Mouse (Mus musculus): ENCODE measurements around the gene Tmem212. TPM values are rescaled to one million over a fixed set of nuclear protein-coding genes. Genes with fewer than 3 reads are reported as not detected.
A peak's percentile ranks its signal among the peaks of the same experiment; 100 is the strongest.

Tmem212 gene
- polyA plus RNA-seq, 1 experiment from 2014 or later = not detected

DNA sequence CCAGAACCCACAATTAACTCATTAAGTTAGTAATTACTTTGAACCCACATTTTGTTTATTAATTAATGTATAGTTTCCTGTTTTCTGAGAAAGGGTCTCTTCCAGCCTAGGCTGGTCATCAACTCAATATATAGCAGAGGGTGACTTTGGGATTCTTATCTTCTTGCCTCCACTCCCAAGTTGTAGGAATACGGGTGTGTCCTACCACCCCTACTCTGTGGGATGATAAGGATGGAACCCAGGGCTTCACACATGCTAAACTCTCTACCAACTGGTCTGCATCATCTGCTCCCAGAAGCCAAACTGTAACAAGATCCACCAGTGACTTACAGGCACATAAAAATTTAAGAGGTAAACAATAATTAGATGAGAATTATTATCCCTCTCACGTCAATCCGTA lies 27.9 kb upstream of the Tmem212 start:
- Histone ChIP-seq H3K27me3 (replicated peaks) (no peaks in the 10 kb centered on the region), H3K9ac (no peak overlapping the region), H3K4me3 (no peak overlapping the region), H3K36me3 (0 out of 2 replicates have a peak, but pooled peaks cover 2% of the 10 kb centered on the region), H3K4me1 (replicated peaks) (no peaks in the 10 kb centered on the region), H3K27ac (ENCODE audit: poor library complexity, severe bottlenecking) (no peak overlapping the region), H3K9me3 (replicated peaks) (peaks cover 13% of the 10 kb centered on the region), H3K4me2 (no peak overlapping the region)
- WGBS = 71% methylated on average over 3 of the region's 3 CpGs
- no peak for ATAC-seq (ENCODE audit: insufficient number of reproducible peaks, low FRiP score)

DNA sequence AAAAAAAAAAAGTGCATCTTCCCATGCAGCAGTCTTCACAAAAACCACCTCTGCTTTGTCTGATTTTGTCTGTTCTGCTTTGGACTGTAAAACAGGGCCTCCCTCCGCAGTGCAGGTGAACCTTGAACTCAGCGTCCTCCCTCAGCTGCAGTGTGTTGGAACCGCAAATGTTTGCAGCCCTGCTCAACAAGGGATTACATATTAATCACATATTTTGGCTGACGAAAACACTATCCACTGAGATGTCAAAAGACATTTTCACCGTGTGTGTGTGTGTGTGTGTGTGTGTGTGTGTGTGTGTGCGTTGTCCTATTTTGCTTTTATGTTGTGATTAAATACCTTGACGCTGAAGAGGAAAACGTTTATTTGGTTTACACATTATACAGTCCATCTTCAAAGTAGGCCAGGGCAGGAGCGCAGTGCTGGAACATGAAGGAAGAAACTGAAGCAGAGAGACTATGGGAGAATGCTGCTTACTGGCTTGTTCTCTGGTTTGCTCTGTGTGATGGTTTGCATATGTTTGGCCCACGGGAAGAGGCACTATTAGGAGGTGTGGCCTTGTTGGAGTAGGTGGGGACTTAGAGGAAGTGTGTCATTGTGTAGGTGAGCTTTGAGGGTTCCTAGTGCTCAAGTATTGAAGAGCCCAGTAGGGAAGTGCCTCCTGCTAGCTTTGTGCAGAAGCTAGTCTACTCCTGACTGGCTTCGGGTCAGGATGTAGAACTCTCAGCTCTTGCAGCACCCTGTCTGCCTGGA lies 25.3 kb upstream of the Tmem212 start:
- H3K4me2 ChIP-seq = no peak overlapping the region
- H3K4me3 ChIP-seq = no peak overlapping the region
- no peaks in the 10 kb centered on the region for H3K4me1 ChIP-seq (replicated peaks)
- H3K9ac ChIP-seq = no peak overlapping the region
- peaks cover 25% of the 10 kb centered on the region for H3K9me3 ChIP-seq (replicated peaks)
- no peaks in the 10 kb centered on the region for H3K27me3 ChIP-seq (replicated peaks)
- no peak overlapping the region for H3K27ac ChIP-seq (ENCODE audit: poor library complexity, severe bottlenecking)
- WGBS = 88% methylated on average over 11 of the region's 11 CpGs
- ATAC-seq (ENCODE audit: insufficient number of reproducible peaks, low FRiP score) = no peak
- H3K36me3 ChIP-seq = 0 out of 2 replicates have a peak, but pooled peaks cover 4% of the 10 kb centered on the region

DNA sequence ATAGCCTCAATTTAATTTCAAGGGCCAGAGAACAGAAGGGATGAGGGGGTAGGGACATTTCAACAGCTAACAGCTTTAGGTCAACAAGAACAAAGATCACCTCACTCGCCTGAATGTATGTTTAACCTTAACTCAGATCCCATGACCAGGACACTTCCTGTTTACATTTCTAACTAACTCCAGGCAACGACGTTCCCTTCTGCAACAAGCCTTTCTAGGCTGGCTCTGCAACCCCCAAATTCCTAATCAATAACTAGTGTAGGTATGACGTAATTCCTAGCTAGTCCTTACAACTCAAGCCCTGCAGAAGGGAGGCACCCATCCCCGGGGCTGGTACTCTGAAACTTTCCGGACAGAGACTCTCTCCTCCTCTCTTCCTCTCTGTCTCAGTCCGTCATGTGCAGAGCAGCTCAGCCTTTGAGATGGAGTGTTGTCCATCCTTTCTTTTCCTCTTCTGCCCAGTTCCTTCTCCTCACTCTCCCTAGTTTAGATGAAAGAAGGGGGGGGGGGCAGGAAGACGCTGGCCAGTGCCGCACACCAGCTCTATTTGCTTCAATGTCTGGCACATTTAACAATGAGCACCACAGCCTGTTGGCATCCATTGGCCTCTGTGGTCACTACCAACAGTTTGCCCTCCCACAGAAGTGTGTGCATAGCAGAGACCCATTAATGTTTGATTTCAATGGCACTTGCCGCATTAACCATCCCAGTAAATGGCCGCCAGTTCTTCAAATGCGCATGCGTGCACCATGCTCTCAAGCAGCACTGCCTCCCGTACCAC lies 22.7 kb upstream of the Tmem212 start:
- Histone ChIP-seq H3K27ac (ENCODE audit: poor library complexity, severe bottlenecking) (no peak overlapping the region), H3K4me1 (replicated peaks) (no peaks in the 10 kb centered on the region), H3K9me3 (replicated peaks) (peaks cover 26% of the 10 kb centered on the region), H3K9ac (no peak overlapping the region), H3K27me3 (replicated peaks) (no peaks in the 10 kb centered on the region), H3K36me3 (0 out of 2 replicates have a peak, but pooled peaks cover 4% of the 10 kb centered on the region), H3K4me3 (no peak overlapping the region), H3K4me2 (no peak overlapping the region)
- ATAC-seq (ENCODE audit: insufficient number of reproducible peaks, low FRiP score) = no peak
- WGBS = 86% methylated on average over 14 of the region's 14 CpGs

DNA sequence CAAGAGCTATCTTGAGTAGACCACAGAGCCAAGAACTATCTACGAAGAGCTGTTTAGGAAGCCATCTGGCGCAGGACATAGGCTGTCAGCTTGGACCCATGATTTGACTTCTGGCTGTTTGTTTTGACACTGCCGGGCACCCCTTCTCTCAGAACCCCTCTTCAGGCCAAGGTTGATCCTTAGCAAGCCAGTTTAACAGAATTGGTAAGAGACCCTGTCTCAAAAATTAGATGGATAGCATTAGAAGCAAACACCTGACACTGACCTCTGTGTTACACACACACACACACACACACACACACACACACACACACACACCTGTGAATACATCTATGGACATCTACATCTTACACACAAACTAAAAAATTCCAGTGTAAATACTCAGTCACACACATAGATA lies 12.8 kb upstream of the Tmem212 start:
- Histone ChIP-seq H3K9me3 (replicated peaks) (peaks cover 4% of the 10 kb centered on the region), H3K27me3 (replicated peaks) (no peaks in the 10 kb centered on the region), H3K27ac (ENCODE audit: poor library complexity, severe bottlenecking) (no peak overlapping the region), H3K36me3 (no peaks in the 10 kb centered on the region), H3K4me3 (no peak overlapping the region), H3K4me1 (replicated peaks) (peaks cover 10% of the 10 kb centered on the region), H3K9ac (no peak overlapping the region), H3K4me2 (no peak overlapping the region)
- ATAC-seq (ENCODE audit: insufficient number of reproducible peaks, low FRiP score) = no peak
- WGBS = 90% methylated on average over 3 of the region's 3 CpGs

DNA sequence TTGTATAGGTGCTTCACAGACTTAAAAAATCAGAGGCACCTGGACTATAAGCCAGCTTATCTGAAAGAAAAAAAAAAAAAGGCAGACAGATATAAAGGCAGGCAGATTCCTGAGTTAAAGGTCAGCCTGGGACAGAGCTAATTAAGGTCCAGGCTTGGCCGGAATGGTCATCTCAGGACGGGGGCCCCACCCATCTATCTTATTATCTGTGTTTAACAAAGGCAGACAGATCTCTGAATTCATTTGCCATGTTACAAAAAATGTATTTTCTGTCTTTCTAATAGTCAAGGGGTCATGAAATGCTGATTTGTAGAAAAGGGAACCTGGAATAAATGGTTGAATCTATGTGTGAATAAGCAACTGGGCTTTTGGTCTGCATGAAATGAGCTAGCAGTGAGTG lies 12.1 kb upstream of the Tmem212 start:
- no peak overlapping the region for H3K27ac ChIP-seq (ENCODE audit: poor library complexity, severe bottlenecking)
- no peak for ATAC-seq (ENCODE audit: insufficient number of reproducible peaks, low FRiP score)
- H3K36me3 ChIP-seq = no peaks in the 10 kb centered on the region
- 72% methylated on average over 2 of the region's 2 CpGs for WGBS
- H3K27me3 ChIP-seq (replicated peaks) = no peaks in the 10 kb centered on the region
- H3K4me2 ChIP-seq = no peak overlapping the region
- H3K4me1 ChIP-seq (replicated peaks) = peaks cover 10% of the 10 kb centered on the region
- no peak overlapping the region for H3K4me3 ChIP-seq
- H3K9ac ChIP-seq = no peak overlapping the region
- H3K9me3 ChIP-seq (replicated peaks) = peaks cover 4% of the 10 kb centered on the region

DNA sequence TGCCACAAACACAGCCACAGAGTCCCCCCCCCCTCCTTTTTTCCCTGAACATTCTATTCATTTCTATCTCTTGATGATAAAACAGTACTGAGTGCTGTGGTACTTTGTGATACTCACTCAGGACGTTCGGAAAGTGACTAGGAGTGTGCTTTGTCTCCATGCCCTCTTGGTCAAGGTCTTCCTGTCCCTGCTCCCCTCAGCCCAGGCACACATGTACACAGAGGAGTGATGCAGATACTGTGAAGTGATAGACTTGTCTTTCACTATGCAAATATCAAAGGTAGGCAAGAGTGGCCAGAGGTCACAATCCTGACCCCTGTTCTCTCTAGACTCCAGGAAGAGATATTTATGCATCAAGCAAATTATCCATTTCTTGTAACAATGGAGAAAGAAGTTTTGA lies 11.1 kb upstream of the Tmem212 start:
- H3K36me3 ChIP-seq = no peaks in the 10 kb centered on the region
- 47% methylated on average over 2 of the region's 2 CpGs for WGBS
- H3K4me3 ChIP-seq = no peak overlapping the region
- H3K4me2 ChIP-seq = no peak overlapping the region
- H3K27me3 ChIP-seq (replicated peaks) = no peaks in the 10 kb centered on the region
- no peak for ATAC-seq (ENCODE audit: insufficient number of reproducible peaks, low FRiP score)
- peaks cover 10% of the 10 kb centered on the region for H3K4me1 ChIP-seq (replicated peaks)
- no peak overlapping the region for H3K9ac ChIP-seq
- peaks cover 4% of the 10 kb centered on the region for H3K9me3 ChIP-seq (replicated peaks)
- H3K27ac ChIP-seq (ENCODE audit: poor library complexity, severe bottlenecking) = no peak overlapping the region

DNA sequence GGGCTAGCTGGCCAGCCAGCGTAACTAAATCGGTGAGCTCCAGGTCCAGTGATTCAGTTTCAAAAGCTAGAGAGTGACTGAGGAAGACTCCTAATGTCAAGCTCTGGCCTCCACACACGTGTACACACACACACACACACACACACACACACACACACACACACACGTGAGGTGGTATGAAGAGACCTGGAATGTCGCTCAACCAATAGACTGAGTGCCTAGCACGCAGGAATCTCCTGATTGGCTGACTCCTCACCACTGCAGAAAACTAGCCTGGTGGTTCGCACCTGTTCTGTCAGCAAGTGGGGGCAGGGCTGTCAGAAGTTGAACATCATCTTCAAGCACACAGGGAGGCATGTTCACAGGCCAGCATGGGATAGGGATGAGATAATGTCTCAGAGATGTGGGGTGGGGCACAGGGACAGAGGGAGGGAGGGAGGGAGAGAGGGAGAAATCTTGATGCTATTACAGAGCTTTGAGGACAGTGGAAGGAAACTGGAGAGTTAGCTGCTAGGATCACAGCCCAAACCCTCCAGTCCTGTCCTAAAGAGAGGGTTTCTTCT lies 10.6 kb upstream of the Tmem212 start:
- 0 out of 2 replicates have a peak, but pooled peaks have one; percentile 20 for ATAC-seq (ENCODE audit: insufficient number of reproducible peaks, low FRiP score)
- no peak overlapping the region for H3K27ac ChIP-seq (ENCODE audit: poor library complexity, severe bottlenecking)
- 77% methylated on average over 7 of the region's 7 CpGs for WGBS

DNA sequence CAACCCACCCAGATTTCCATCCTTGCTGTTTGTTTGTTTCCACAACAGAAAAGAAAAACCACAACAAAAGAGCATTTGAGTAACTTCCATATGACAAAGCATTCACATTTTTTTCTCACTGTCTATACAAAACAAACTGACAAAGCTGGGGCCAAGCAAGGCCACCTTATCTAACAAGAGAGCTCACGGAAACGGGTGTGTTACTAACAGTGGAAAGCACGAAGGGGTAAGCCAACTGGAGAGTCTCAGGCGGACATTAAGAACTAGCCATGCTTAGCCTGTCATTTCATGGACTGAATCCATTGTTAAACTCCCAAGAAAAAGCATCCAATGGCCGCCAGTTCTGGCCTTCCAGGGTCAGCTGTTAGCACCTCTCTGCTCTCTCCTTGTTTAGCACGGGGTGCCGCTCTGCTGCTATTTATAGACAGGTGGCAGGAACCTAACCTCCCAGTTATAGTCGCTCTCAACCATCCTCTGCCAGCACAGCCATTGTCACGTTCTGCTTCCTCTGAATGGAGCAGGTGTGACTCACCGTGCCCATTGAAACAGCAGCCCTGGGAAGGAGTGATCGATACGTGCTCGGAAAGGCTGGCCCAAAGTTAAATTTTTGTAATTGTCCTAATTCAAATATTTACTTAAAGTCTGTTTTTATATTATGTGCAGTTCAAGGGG lies 8.6 kb upstream of the Tmem212 start:
- 19% methylated on average over 13 of the region's 13 CpGs for WGBS
- peak overlapping the region; percentile 76 for H3K27ac ChIP-seq (ENCODE audit: poor library complexity, severe bottlenecking)

More for the DNA sequence above, 10.6 kb upstream of the Tmem212 start:
- H3K4me3 ChIP-seq = no peak overlapping the region
- peaks cover 4% of the 10 kb centered on the region for H3K9me3 ChIP-seq (replicated peaks)
- no peak overlapping the region for H3K4me2 ChIP-seq
- H3K36me3 ChIP-seq = no peaks in the 10 kb centered on the region
- H3K4me1 ChIP-seq (replicated peaks) = peaks cover 10% of the 10 kb centered on the region
- no peak overlapping the region for H3K9ac ChIP-seq
- no peaks in the 10 kb centered on the region for H3K27me3 ChIP-seq (replicated peaks)

DNA sequence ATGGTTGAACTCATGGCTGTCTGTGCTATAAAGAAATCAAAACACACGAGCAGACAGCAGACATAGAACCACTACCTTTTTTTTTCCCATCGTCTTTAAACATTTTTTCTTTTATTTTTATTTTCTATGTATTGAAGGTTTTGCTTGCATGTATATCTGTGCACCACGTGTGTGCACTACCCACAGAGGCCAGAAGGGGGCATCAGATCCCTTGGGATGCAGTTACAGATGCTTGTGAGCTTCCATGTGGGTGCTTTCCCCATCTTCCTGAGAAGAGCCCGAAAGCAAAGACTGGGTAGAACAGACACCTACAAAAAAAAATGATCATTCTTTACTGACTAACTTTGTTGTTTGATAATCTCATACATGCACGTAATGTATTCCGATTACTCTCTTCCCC lies 5.7 kb upstream of the Tmem212 start:
- 85% methylated on average over 6 of the region's 6 CpGs for WGBS
- Histone ChIP-seq H3K9me3 (replicated peaks) (no peaks in the 10 kb centered on the region; the same call in 1 of the 2 replicates), H3K4me1 (replicated peaks) (peaks cover 28% of the 10 kb centered on the region), H3K4me3 (no peak overlapping the region), H3K27me3 (replicated peaks) (no peaks in the 10 kb centered on the region), H3K9ac (no peak overlapping the region), H3K27ac (ENCODE audit: poor library complexity, severe bottlenecking) (no peak overlapping the region), H3K36me3 (no peaks in the 10 kb centered on the region), H3K4me2 (no peak overlapping the region)
- no peak for ATAC-seq (ENCODE audit: insufficient number of reproducible peaks, low FRiP score)

More for the DNA sequence above, 8.6 kb upstream of the Tmem212 start:
- no peak overlapping the region for H3K4me3 ChIP-seq
- peak overlapping the region; percentile 18 for H3K4me2 ChIP-seq
- H3K27me3 ChIP-seq (replicated peaks) = no peaks in the 10 kb centered on the region
- H3K36me3 ChIP-seq = no peaks in the 10 kb centered on the region
- H3K4me1 ChIP-seq (replicated peaks) = peaks cover 11% of the 10 kb centered on the region
- no peak overlapping the region for H3K9ac ChIP-seq
- peak; percentile 79 for ATAC-seq (ENCODE audit: insufficient number of reproducible peaks, low FRiP score)
- peaks cover 4% of the 10 kb centered on the region for H3K9me3 ChIP-seq (replicated peaks)

DNA sequence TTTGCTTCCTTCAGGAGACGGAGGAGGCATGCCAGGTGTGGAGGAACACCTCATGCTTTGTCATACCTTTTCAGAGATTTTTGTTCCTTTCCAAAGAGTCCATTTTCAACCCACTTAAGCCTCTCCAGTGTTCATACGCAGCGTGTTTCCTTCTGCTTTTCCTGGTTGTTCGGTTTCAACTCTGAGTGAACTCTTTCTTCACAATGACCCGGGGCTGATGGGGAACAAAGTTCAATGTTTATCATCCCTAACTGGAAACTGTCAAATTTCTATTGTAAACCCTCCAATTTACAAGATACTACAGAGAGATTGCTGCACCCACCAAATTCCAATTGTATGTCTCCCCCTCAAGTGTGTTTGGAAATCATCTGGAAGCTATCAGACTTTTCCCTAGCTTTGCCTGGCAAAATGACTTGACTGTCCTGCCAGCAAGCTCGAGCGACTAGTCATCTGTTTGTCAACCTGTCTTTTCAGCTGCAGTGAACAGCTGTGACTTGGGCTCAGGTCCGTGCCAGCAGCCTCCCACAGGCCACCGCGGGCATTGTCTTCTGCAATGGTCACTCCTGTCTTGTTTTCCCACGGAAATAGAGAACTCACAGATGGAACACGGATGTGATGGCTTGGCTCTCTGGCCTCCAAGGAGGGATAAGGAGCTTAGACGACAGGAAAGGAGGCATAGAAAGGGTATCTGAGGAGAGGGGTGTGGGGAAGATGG lies 3.0 kb upstream of the Tmem212 start:
- 53% methylated on average over 13 of the region's 13 CpGs for WGBS
- H3K4me2 ChIP-seq = no peak overlapping the region
- no peaks in the 10 kb centered on the region for H3K27me3 ChIP-seq (replicated peaks)
- H3K4me1 ChIP-seq (replicated peaks) = peaks cover 18% of the 10 kb centered on the region
- no peaks in the 10 kb centered on the region; the same call in 1 of the 2 replicates for H3K9me3 ChIP-seq (replicated peaks)
- no peak overlapping the region for H3K9ac ChIP-seq
- H3K4me3 ChIP-seq = no peak overlapping the region
- peak; percentile 68 for ATAC-seq (ENCODE audit: insufficient number of reproducible peaks, low FRiP score)
- H3K36me3 ChIP-seq = no peaks in the 10 kb centered on the region
- H3K27ac ChIP-seq (ENCODE audit: poor library complexity, severe bottlenecking) = peak overlapping the region; percentile 78
